ENCODE assay signal across 20 mouse cellular contexts in the genomic region with DNA sequence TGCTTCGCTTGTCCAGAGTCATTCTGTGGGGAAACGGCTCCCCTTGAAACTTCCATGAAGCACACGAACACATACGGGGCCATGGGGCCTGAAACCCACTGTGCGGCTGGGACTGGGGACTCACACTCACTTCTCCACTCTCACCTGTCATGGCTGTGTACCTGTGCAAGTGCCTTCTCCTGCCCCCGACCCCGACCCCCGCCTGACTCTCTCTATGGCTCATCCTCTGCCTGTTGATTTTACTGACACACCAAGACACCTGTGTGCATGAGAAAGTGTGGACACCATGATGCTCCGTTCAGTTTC. TPM values are rescaled to one million over a fixed set of nuclear protein-coding genes. Genes with fewer than 3 reads are reported as not detected.
DNase-seq lines count a peak whose midpoint lies in the region; ATAC-seq and TF ChIP-seq lines count a peak whose summit lies in the region.
"Had no signal": no experiment of that assay in that cellular context is flagged by ENCODE, and none has a peak within 500 bp of the region (broad histone marks: within the 10 kb centered on the region; RNA-seq: fewer than 3 reads in every experiment).

No protein-coding gene starts in this region.

- H3K4me2 ChIP-seq in forebrain, embryonic 14.5 days (ENCODE audit: low read length): peak overlapping the region; percentile 31
- H3K4me2 ChIP-seq in neural tube, embryonic 12.5 days (replicated peaks): peak overlapping the region; percentile 32
- no peak overlapping the region for H3K4me2 ChIP-seq in heart, embryonic 11.5 days
- no peak overlapping the region for H3K4me2 ChIP-seq in liver, embryonic 12.5 days
- H3K4me2 ChIP-seq: heart, embryonic 12.5 days; lung, embryonic 15.5 days had no signal

- DNase-seq in layer of hippocampus, adult 2 months (ENCODE audit: low spot score in 2 of 2): no peak
- DNase-seq in layer of hippocampus, adult 9-10 months (ENCODE audit: low spot score): no peak
- DNase-seq in forebrain, embryonic 14.5 days (ENCODE audit: low spot score): no peak
- DNase-seq in limb, embryonic 10.5 days (ENCODE audit: low spot score): no peak
- DNase-seq in spleen, adult 18-20 months: no peak
- DNase-seq: adrenal gland, postnatal 10 days; cerebellum, adult 9-11 months; gastrocnemius, postnatal 36 days; liver; thymus, adult 2 months had no signal

- H3K9ac ChIP-seq in forebrain, embryonic 14.5 days (ENCODE audit: low read length): no peak overlapping the region
- no peak overlapping the region for H3K9ac ChIP-seq in neural tube, embryonic 12.5 days
- no peak overlapping the region for H3K9ac ChIP-seq in heart, embryonic 11.5 days (ENCODE audit: low read depth, low read length)
- H3K9ac ChIP-seq in liver, embryonic 12.5 days: no peak overlapping the region
- H3K9ac ChIP-seq: heart, embryonic 12.5 days; lung, embryonic 15.5 days had no signal

- peaks cover 14% of the 10 kb centered on the region for H3K4me1 ChIP-seq in forebrain, embryonic 14.5 days (ENCODE audit: control insufficient read depth, insufficient read depth, low read length)
- H3K4me1 ChIP-seq in limb, embryonic 10.5 days: peaks cover 46% of the 10 kb centered on the region
- H3K4me1 ChIP-seq in neural tube, embryonic 12.5 days: peaks cover 18% of the 10 kb centered on the region
- no peaks in the 10 kb centered on the region for H3K4me1 ChIP-seq in heart, embryonic 11.5 days (ENCODE audit: control insufficient read depth, insufficient read depth, low read length)
- H3K4me1 ChIP-seq in liver, embryonic 12.5 days: no peaks in the 10 kb centered on the region
- H3K4me1 ChIP-seq: heart, embryonic 12.5 days; lung, embryonic 15.5 days; megakaryocyte, embryonic 14.5 days had no signal

- H3K9me3 ChIP-seq in forebrain, embryonic 14.5 days (replicated peaks; ENCODE audit: control insufficient read depth, low read length): no peaks in the 10 kb centered on the region
- H3K9me3 ChIP-seq in limb, embryonic 10.5 days (replicated peaks): no peaks in the 10 kb centered on the region
- no peaks in the 10 kb centered on the region for H3K9me3 ChIP-seq in neural tube, embryonic 12.5 days
- no peaks in the 10 kb centered on the region for H3K9me3 ChIP-seq in heart, embryonic 11.5 days (replicated peaks; ENCODE audit: control insufficient read depth, low read length)
- 0 out of 2 replicates have a peak, but pooled peaks cover 4% of the 10 kb centered on the region for H3K9me3 ChIP-seq in liver, embryonic 12.5 days (replicated peaks)
- H3K9me3 ChIP-seq: G1E; heart, embryonic 12.5 days; lung, embryonic 15.5 days had no signal

- WGBS in forebrain, embryonic 14.5 days: 9% methylated on average over 9 of the region's 9 CpGs
- WGBS in limb, embryonic 10.5 days: 66% methylated on average over 9 of the region's 9 CpGs
- WGBS in neural tube, embryonic 12.5 days: 21% methylated on average over 9 of the region's 9 CpGs
- WGBS in heart, embryonic 11.5 days (ENCODE audit: insufficient replicate concordance): 74% methylated on average over 9 of the region's 9 CpGs
- WGBS in liver, embryonic 12.5 days (ENCODE audit: insufficient replicate concordance): 62% methylated on average over 9 of the region's 9 CpGs

- H3K27ac ChIP-seq in layer of hippocampus, adult 2 months: peak overlapping the region; percentile 52; the same call in 1 of the 2 replicates
- H3K27ac ChIP-seq in forebrain, embryonic 14.5 days (ENCODE audit: low read depth, low read length): no peak overlapping the region
- peak overlapping the region; percentile 75 for H3K27ac ChIP-seq in limb, embryonic 10.5 days
- no peak overlapping the region for H3K27ac ChIP-seq in neural tube, embryonic 12.5 days
- H3K27ac ChIP-seq in heart, embryonic 11.5 days (ENCODE audit: low read depth, low read length): no peak overlapping the region
- H3K27ac ChIP-seq in liver, embryonic 12.5 days: no peak overlapping the region
- H3K27ac ChIP-seq: lung, embryonic 15.5 days had no signal

- no peak overlapping the region; the same call in 1 of the 2 replicates for H3K4me3 ChIP-seq in layer of hippocampus, adult 2 months
- no peak overlapping the region for H3K4me3 ChIP-seq in forebrain, embryonic 14.5 days (ENCODE audit: low read depth, low read length)
- H3K4me3 ChIP-seq in limb, embryonic 10.5 days: 0 out of 2 replicates have a peak overlapping the region, but pooled peaks have one; percentile 11
- no peak overlapping the region for H3K4me3 ChIP-seq in neural tube, embryonic 12.5 days
- H3K4me3 ChIP-seq in heart, embryonic 11.5 days (ENCODE audit: low read depth, low read length): no peak overlapping the region
- no peak overlapping the region for H3K4me3 ChIP-seq in liver, embryonic 12.5 days
- H3K4me3 ChIP-seq: heart, embryonic 12.5 days; lung, embryonic 15.5 days; megakaryocyte, embryonic 14.5 days had no signal

- H3K27me3 ChIP-seq in forebrain, embryonic 14.5 days (replicated peaks; ENCODE audit: control insufficient read depth, insufficient read depth, low read length): peaks cover 25% of the 10 kb centered on the region; the same call in 1 of the 2 replicates
- H3K27me3 ChIP-seq in limb, embryonic 10.5 days (ENCODE audit: low read depth, poor library complexity, severe bottlenecking): no peaks in the 10 kb centered on the region; the same call in 1 of the 2 replicates
- H3K27me3 ChIP-seq in neural tube, embryonic 12.5 days (replicated peaks): peaks cover 83% of the 10 kb centered on the region
- H3K27me3 ChIP-seq in heart, embryonic 11.5 days (ENCODE audit: control insufficient read depth, insufficient read depth, low read length): no peaks in the 10 kb centered on the region
- H3K27me3 ChIP-seq in liver, embryonic 12.5 days (replicated peaks): peaks cover 9% of the 10 kb centered on the region; the same call in 1 of the 2 replicates
- H3K27me3 ChIP-seq: lung, embryonic 15.5 days; megakaryocyte, embryonic 14.5 days had no signal

- no peak for ATAC-seq in forebrain, embryonic 14.5 days
- peak; percentile 72; the same call in 1 of the 2 replicates for ATAC-seq in neural tube, embryonic 12.5 days (ENCODE audit: low FRiP score, low read depth)
- no peak for ATAC-seq in heart, embryonic 11.5 days (replicated peaks; ENCODE audit: insufficient number of reproducible peaks, low FRiP score, low TSS enrichment)
- no peak for ATAC-seq in liver, embryonic 12.5 days

- no peak for TF ChIP-seq CTCF in layer of hippocampus, adult 2 months (conservative IDR thresholded peaks at IDR 0.05)

- no peaks in the 10 kb centered on the region for H3K36me3 ChIP-seq in forebrain, embryonic 14.5 days (ENCODE audit: control insufficient read depth, insufficient read depth, low read length)
- H3K36me3 ChIP-seq in limb, embryonic 10.5 days: no peaks in the 10 kb centered on the region
- H3K36me3 ChIP-seq in neural tube, embryonic 12.5 days: no peaks in the 10 kb centered on the region
- no peaks in the 10 kb centered on the region for H3K36me3 ChIP-seq in heart, embryonic 11.5 days (ENCODE audit: control insufficient read depth, insufficient read depth, low read length)
- H3K36me3 ChIP-seq in liver, embryonic 12.5 days: no peaks in the 10 kb centered on the region
- H3K36me3 ChIP-seq: G1E; heart, embryonic 12.5 days; lung, embryonic 15.5 days had no signal

RNA-seq across cellular contexts. Expression of gene Dbx2, which starts 16.0 kb away (rescaled TPM):
- total RNA-seq in layer of hippocampus, adult 2 months (2021): 10 to 100 TPM; 28.1 to 30.8 TPM
- 0.67 and 0.93 TPM in 2 replicates for polyA plus RNA-seq in forebrain, embryonic 14.5 days (2014; fragmentation: Nextera tagmentation; extraction: Ambion mirVana)
- 0.11 and 1.4 TPM in 2 replicates for polyA plus RNA-seq in limb, embryonic 10.5 days (2016; fragmentation: Nextera tagmentation; extraction: Ambion mirVana)
- 5.7 and 8.5 TPM in 2 replicates for polyA plus RNA-seq in neural tube, embryonic 12.5 days (2016; fragmentation: Nextera tagmentation; extraction: Ambion mirVana)
- 0.07 TPM in 1 of 2 replicates, not detected in the other for polyA plus RNA-seq in heart, embryonic 11.5 days (2014; fragmentation: Nextera tagmentation; extraction: Ambion mirVana)
- not detected in 2 replicates for polyA plus RNA-seq in liver, embryonic 12.5 days (2016; fragmentation: Nextera tagmentation; extraction: Ambion mirVana)
- total RNA-seq: adrenal gland, postnatal 10 days; gastrocnemius, postnatal 36 days; hematopoietic stem cell, adult 5-6 weeks had no signal
- polyA plus RNA-seq: C2C12; heart, embryonic 12.5 days; kidney, embryonic 14.5 days; lung, embryonic 15.5 days had no signal

Comparison
In these comparisons a context has a peak if more than half of its experiments do, and no peak if none do; other contexts are left out.
1. H3K27ac ChIP-seq: peak in layer of hippocampus, adult 2 months (single experiment) and limb, embryonic 10.5 days (single experiment); none in forebrain, embryonic 14.5 days (single experiment), neural tube, embryonic 12.5 days (single experiment), heart, embryonic 11.5 days (single experiment) and liver, embryonic 12.5 days (single experiment).
2. H3K4me2 ChIP-seq: peak in forebrain, embryonic 14.5 days (single experiment) and neural tube, embryonic 12.5 days (single experiment); none in heart, embryonic 11.5 days (single experiment) and liver, embryonic 12.5 days (single experiment).